ENCODE assay signal across 8 mouse cellular contexts in the genomic region with DNA sequence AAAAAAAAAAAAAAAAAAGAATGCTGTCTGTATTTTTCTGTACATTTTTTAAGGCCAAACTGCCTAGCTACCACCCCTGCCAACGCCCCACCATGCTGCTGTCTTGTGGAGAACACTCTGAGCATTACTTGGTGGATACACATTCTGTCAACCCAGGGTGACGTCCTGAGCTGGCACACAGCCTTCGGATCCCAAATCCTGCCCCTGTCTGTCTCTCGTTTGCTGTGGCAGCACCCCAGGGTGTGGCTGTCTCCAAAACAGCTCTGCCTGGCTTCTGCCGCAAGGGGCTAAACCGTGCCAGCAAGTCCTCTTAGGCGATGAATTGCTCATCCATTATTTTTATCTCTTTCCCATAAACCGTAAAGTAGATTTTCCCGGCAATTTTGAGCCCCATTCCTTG. TPM values are rescaled to one million over a fixed set of nuclear protein-coding genes. Genes with fewer than 3 reads are reported as not detected.
DNase-seq lines count a peak whose midpoint lies in the region; ATAC-seq and TF ChIP-seq lines count a peak whose summit lies in the region.

No protein-coding gene starts in this region.

- TF ChIP-seq CTCF in lung, postnatal 0 days (IDR thresholded peaks at IDR 0.05), result peak; percentile 33; the same call in 1 of the 2 replicates

- H3K9ac ChIP-seq in lung, postnatal 0 days (replicated peaks; ENCODE audit: low read depth), result no peak overlapping the region
- no peak overlapping the region for H3K9ac ChIP-seq in hindbrain, embryonic 16.5 days (ENCODE audit: low read depth, low read length)

- DNase-seq in heart, adult 18-20 months, result peak; percentile 63 to 70
- no peak for DNase-seq in heart, embryonic 10.5 days (ENCODE audit: low spot score)
- peak; percentile 74 for DNase-seq in MN1 (ENCODE audit: low spot score)
- DNase-seq in gastrocnemius, postnatal 25 days, result peak; percentile 66
- peak; percentile 48 for DNase-seq in lung, postnatal 0 days (ENCODE audit: low spot score)
- DNase-seq in thymus, postnatal 10 days (ENCODE audit: low spot score in 2 of 2), result no peak

- peak; percentile 47 for ATAC-seq in lung, postnatal 0 days
- ATAC-seq in hindbrain, embryonic 16.5 days, result no peak
- ATAC-seq in erythroblast, adult 5-6 weeks (replicated peaks; ENCODE audit: low FRiP score, poor library complexity, severe bottlenecking), result no peak

- H3K4me2 ChIP-seq in lung, postnatal 0 days (replicated peaks; ENCODE audit: low read depth, low read length), result peak overlapping the region; percentile 46
- H3K4me2 ChIP-seq in hindbrain, embryonic 16.5 days (ENCODE audit: low read length), result no peak overlapping the region

- TF ChIP-seq EP300 in lung, postnatal 0 days (IDR thresholded peaks at IDR 0.05), result no peak

- no peaks in the 10 kb centered on the region for H3K36me3 ChIP-seq in heart, embryonic 10.5 days
- H3K36me3 ChIP-seq in lung, postnatal 0 days (ENCODE audit: insufficient read depth, low read length), result no peaks in the 10 kb centered on the region
- peaks cover 7% of the 10 kb centered on the region for H3K36me3 ChIP-seq in hindbrain, embryonic 16.5 days (ENCODE audit: control insufficient read depth, insufficient read depth, low read length)

- peaks cover 11% of the 10 kb centered on the region for H3K4me1 ChIP-seq in heart, embryonic 10.5 days
- no peaks in the 10 kb centered on the region; the same call in 1 of the 2 replicates for H3K4me1 ChIP-seq in lung, postnatal 0 days (ENCODE audit: insufficient read depth, low read depth, low read length)
- H3K4me1 ChIP-seq in hindbrain, embryonic 16.5 days (ENCODE audit: control insufficient read depth, insufficient read depth, low read depth, low read length), result no peaks in the 10 kb centered on the region

- no peaks in the 10 kb centered on the region for H3K27me3 ChIP-seq in heart, embryonic 10.5 days (ENCODE audit: insufficient read depth, poor library complexity, severe bottlenecking)
- no peaks in the 10 kb centered on the region for H3K27me3 ChIP-seq in lung, postnatal 0 days (replicated peaks; ENCODE audit: insufficient read depth, low read length)
- no peaks in the 10 kb centered on the region for H3K27me3 ChIP-seq in hindbrain, embryonic 16.5 days (replicated peaks; ENCODE audit: control insufficient read depth, insufficient read depth, low read length)

- no peak overlapping the region for H3K27ac ChIP-seq in heart, embryonic 10.5 days
- H3K27ac ChIP-seq in lung, postnatal 0 days (ENCODE audit: low read length), result peak overlapping the region; percentile 39; the same call in 1 of the 2 replicates
- no peak overlapping the region for H3K27ac ChIP-seq in hindbrain, embryonic 16.5 days (ENCODE audit: low read depth, low read length)

- H3K9me3 ChIP-seq in heart, embryonic 10.5 days, result no peaks in the 10 kb centered on the region
- no peaks in the 10 kb centered on the region for H3K9me3 ChIP-seq in lung, postnatal 0 days (ENCODE audit: low read length)
- H3K9me3 ChIP-seq in hindbrain, embryonic 16.5 days (ENCODE audit: control insufficient read depth, low read length), result no peaks in the 10 kb centered on the region; the same call in 1 of the 2 replicates

- no peak overlapping the region for H3K4me3 ChIP-seq in heart, embryonic 10.5 days
- no peak overlapping the region for H3K4me3 ChIP-seq in lung, postnatal 0 days (ENCODE audit: low read depth, low read length)
- H3K4me3 ChIP-seq in hindbrain, embryonic 16.5 days (ENCODE audit: low read length), result no peak overlapping the region

- 74% methylated on average over 9 of the region's 9 CpGs for WGBS in heart, embryonic 10.5 days
- WGBS in lung, postnatal 0 days, result 38% methylated on average over 9 of the region's 9 CpGs
- WGBS in hindbrain, embryonic 16.5 days, result 66% methylated on average over 9 of the region's 9 CpGs

RNA-seq across cellular contexts. Expression of a gene that starts 29.7 kb away (rescaled TPM):
- 1 to 10 TPM; 1.1 to 1.3 TPM for total RNA-seq in heart, adult 18-20 months (2021)
- polyA plus RNA-seq in heart, embryonic 10.5 days (2016; fragmentation: Nextera tagmentation; extraction: Ambion mirVana), result 0.44 and 0.68 TPM in 2 replicates
- 1 to 10 TPM in 1 of 2 experiments, under 1 TPM in 1; 0.83 to 1.0 TPM for total RNA-seq in gastrocnemius, postnatal 25 days (2021)
- polyA plus RNA-seq in lung, postnatal 0 days (2015; fragmentation: Nextera tagmentation; extraction: Ambion mirVana), result 0.73 and 1.1 TPM in 2 replicates
- 23.3 and 25.2 TPM in 2 replicates for polyA plus RNA-seq in hindbrain, embryonic 16.5 days (2015; fragmentation: Nextera tagmentation; extraction: Ambion mirVana)
- total RNA-seq in erythroblast, adult 5-6 weeks (2015; ENCODE audit: low replicate concordance), result not detected in 2 replicates
- not detected in 2 replicates for total RNA-seq in erythroblast, adult 5-6 weeks (2017; ENCODE audit: low replicate concordance)

RNA-seq across cellular contexts. Expression of a gene that starts 51.8 kb away (rescaled TPM):
- 10 to 100 TPM; 39.1 to 44.2 TPM for total RNA-seq in heart, adult 18-20 months (2021)
- polyA plus RNA-seq in heart, embryonic 10.5 days (2016; fragmentation: Nextera tagmentation; extraction: Ambion mirVana), result 34.3 and 39.5 TPM in 2 replicates
- 100 to 1,000 TPM in 1 of 2 experiments, 10 to 100 TPM in 1; 65.4 to 107 TPM for total RNA-seq in gastrocnemius, postnatal 25 days (2021)
- polyA plus RNA-seq in lung, postnatal 0 days (2015; fragmentation: Nextera tagmentation; extraction: Ambion mirVana), result 23.5 and 25.9 TPM in 2 replicates
- polyA plus RNA-seq in hindbrain, embryonic 16.5 days (2015; fragmentation: Nextera tagmentation; extraction: Ambion mirVana), result 15.8 and 22.2 TPM in 2 replicates
- total RNA-seq in erythroblast, adult 5-6 weeks (2015; ENCODE audit: low replicate concordance), result not detected in 2 replicates
- total RNA-seq in erythroblast, adult 5-6 weeks (2017; ENCODE audit: low replicate concordance), result not detected in 2 replicates

RNA-seq across cellular contexts. Expression of a gene that starts 54.6 kb away (rescaled TPM):
- total RNA-seq in heart, adult 18-20 months (2021), result 1 to 10 TPM; 3.5 to 4.4 TPM
- polyA plus RNA-seq in heart, embryonic 10.5 days (2016; fragmentation: Nextera tagmentation; extraction: Ambion mirVana), result 9.0 and 12.4 TPM in 2 replicates
- total RNA-seq in gastrocnemius, postnatal 25 days (2021), result 1 to 10 TPM; 2.1 to 3.0 TPM
- 8.3 and 9.0 TPM in 2 replicates for polyA plus RNA-seq in lung, postnatal 0 days (2015; fragmentation: Nextera tagmentation; extraction: Ambion mirVana)
- polyA plus RNA-seq in hindbrain, embryonic 16.5 days (2015; fragmentation: Nextera tagmentation; extraction: Ambion mirVana), result 78.3 and 81.4 TPM in 2 replicates
- not detected in 2 replicates for total RNA-seq in erythroblast, adult 5-6 weeks (2015; ENCODE audit: low replicate concordance)
- total RNA-seq in erythroblast, adult 5-6 weeks (2017; ENCODE audit: low replicate concordance), result 0.84 and 1.4 TPM in 2 replicates

Comparison
In these comparisons a context has a peak if more than half of its experiments do, and no peak if none do; other contexts are left out.
1. DNase-seq: peak in heart, adult 18-20 months (2 of 2), MN1 (single experiment), gastrocnemius, postnatal 25 days (single experiment) and lung, postnatal 0 days (single experiment); none in heart, embryonic 10.5 days (single experiment) and thymus, postnatal 10 days (0 of 2).
2. RNA of a gene that starts 51.8 kb away (total RNA-seq): 65.4 to 107 TPM in gastrocnemius, postnatal 25 days and 39.1 to 44.2 TPM in heart, adult 18-20 months; not detected in erythroblast, adult 5-6 weeks; every median in the first group is over 10 times any median in the second.